Mouse (Mus musculus) E14TG2a.4 (cell line): ENCODE data around the gene Neurl1a.

Experiments
- CTCF ChIP-seq: conservative IDR thresholded peaks from 2 replicates; pipeline ENCODE4 v1.5.1; 2014; ENCODE audit warnings: low read length
- POU5F1 ChIP-seq: IDR thresholded peaks from 2 replicates; pipeline ENCODE4 v1.6.1; 2014; ENCODE audit warnings: low read length, borderline replicate concordance

DNA sequence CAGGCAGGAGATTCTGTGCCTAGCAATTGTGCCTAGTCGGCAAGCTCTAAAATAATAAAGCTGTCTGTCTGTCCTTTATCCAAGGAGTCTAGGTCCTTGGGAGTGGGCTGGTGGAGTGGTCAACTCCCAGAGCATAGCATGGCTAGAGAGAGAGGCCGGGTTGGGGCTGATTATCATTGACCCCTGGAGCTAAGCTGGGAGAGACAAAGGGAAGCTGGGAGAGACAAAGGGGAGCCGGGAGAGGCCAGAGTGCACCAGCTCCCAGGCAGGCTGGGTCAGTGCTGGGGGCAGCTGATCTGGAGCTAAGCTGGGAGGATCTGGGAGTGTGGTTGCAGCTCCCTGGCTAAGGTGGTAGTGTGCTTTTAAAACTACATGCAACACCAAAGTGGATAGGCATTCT, 11.9 kb upstream of the Neurl1a start:
- TF ChIP-seq CTCF (no peak), POU5F1 (no peak)
